8 mouse cellular contexts compared by ENCODE assay signal in genomic region chr10:77258041-77258590, GRCm38 (mm10). TPM values are rescaled to one million over a fixed set of nuclear protein-coding genes. Genes with fewer than 3 reads are reported as not detected.
DNase-seq lines count a peak whose midpoint lies in the region; ATAC-seq and TF ChIP-seq lines count a peak whose summit lies in the region.

No protein-coding gene starts in this region.

- H3K4me2 ChIP-seq in lung, embryonic 14.5 days = peak overlapping the region; percentile 87
- H3K4me2 ChIP-seq in forebrain, embryonic 11.5 days (ENCODE audit: low read depth, low read length, severe bottlenecking) = peak overlapping the region; percentile 76; the same call in 1 of the 2 replicates
- H3K4me2 ChIP-seq in limb, embryonic 11.5 days (ENCODE audit: low read depth, severe bottlenecking) = peak overlapping the region; percentile 74
- H3K4me2 ChIP-seq in neural tube, embryonic 14.5 days (ENCODE audit: low read depth, low read length) = peak overlapping the region; percentile 88

- no peak overlapping the region for H3K9ac ChIP-seq in lung, embryonic 14.5 days
- peak overlapping the region; percentile 69 for H3K9ac ChIP-seq in forebrain, embryonic 11.5 days (ENCODE audit: low read length)
- no peak overlapping the region; the same call in 1 of the 2 replicates for H3K9ac ChIP-seq in limb, embryonic 11.5 days (ENCODE audit: low read length)
- peak overlapping the region; percentile 80 for H3K9ac ChIP-seq in neural tube, embryonic 14.5 days (replicated peaks; ENCODE audit: low read depth, low read length)

- 52% methylated on average over 4 of the region's 4 CpGs for WGBS in lung, embryonic 14.5 days
- WGBS in forebrain, embryonic 11.5 days = 65% methylated on average over 4 of the region's 4 CpGs
- WGBS in limb, embryonic 11.5 days = 56% methylated on average over 4 of the region's 4 CpGs
- WGBS in neural tube, embryonic 14.5 days = 67% methylated on average over 4 of the region's 4 CpGs

- no peak for ATAC-seq in lung, embryonic 14.5 days (ENCODE audit: insufficient read depth)
- ATAC-seq in forebrain, embryonic 11.5 days (replicated peaks; ENCODE audit: low FRiP score) = no peak
- no peak for ATAC-seq in limb, embryonic 11.5 days (ENCODE audit: insufficient number of reproducible peaks, low FRiP score, low TSS enrichment, low read depth)
- no peak for ATAC-seq in neural tube, embryonic 14.5 days (ENCODE audit: low read depth)

- peak overlapping the region; percentile 91 for H3K4me3 ChIP-seq in lung, embryonic 14.5 days (ENCODE audit: low read depth, low read length)
- peak overlapping the region; percentile 88; the same call in 1 of the 2 replicates for H3K4me3 ChIP-seq in forebrain, embryonic 11.5 days (ENCODE audit: low read depth, low read length)
- peak overlapping the region; percentile 90 for H3K4me3 ChIP-seq in limb, embryonic 11.5 days (ENCODE audit: low read depth, low read length)
- H3K4me3 ChIP-seq in neural tube, embryonic 14.5 days (ENCODE audit: low read depth, low read length) = peak overlapping the region; percentile 90; the same call in 1 of the 2 replicates

- H3K4me1 ChIP-seq in lung, embryonic 14.5 days (ENCODE audit: insufficient read depth) = 0 out of 2 replicates have a peak, but pooled peaks cover 6% of the 10 kb centered on the region
- H3K4me1 ChIP-seq in forebrain, embryonic 11.5 days (replicated peaks; ENCODE audit: control insufficient read depth, insufficient read depth, low read length) = no peaks in the 10 kb centered on the region
- 0 out of 2 replicates have a peak, but pooled peaks cover 3% of the 10 kb centered on the region for H3K4me1 ChIP-seq in limb, embryonic 11.5 days (ENCODE audit: control insufficient read depth, insufficient read depth, low read length)
- H3K4me1 ChIP-seq in neural tube, embryonic 14.5 days (ENCODE audit: control insufficient read depth, insufficient read depth, low read length) = peaks cover 11% of the 10 kb centered on the region; the same call in 1 of the 2 replicates

- peak; percentile 23; the same call in 1 of the 2 replicates for TF ChIP-seq CTCF in lung, embryonic 14.5 days (IDR thresholded peaks at IDR 0.05; ENCODE audit: low read depth)

- no peaks in the 10 kb centered on the region for H3K9me3 ChIP-seq in lung, embryonic 14.5 days (ENCODE audit: low read depth, low read length)
- no peaks in the 10 kb centered on the region for H3K9me3 ChIP-seq in forebrain, embryonic 11.5 days (ENCODE audit: control insufficient read depth, low read length)
- no peaks in the 10 kb centered on the region for H3K9me3 ChIP-seq in limb, embryonic 11.5 days (ENCODE audit: control insufficient read depth, low read length)
- H3K9me3 ChIP-seq in neural tube, embryonic 14.5 days (ENCODE audit: control insufficient read depth, low read length) = no peaks in the 10 kb centered on the region

- H3K27me3 ChIP-seq in lung, embryonic 14.5 days (ENCODE audit: insufficient read depth, low read length) = no peaks in the 10 kb centered on the region
- H3K27me3 ChIP-seq in forebrain, embryonic 11.5 days (ENCODE audit: control insufficient read depth, insufficient read depth, low read length) = no peaks in the 10 kb centered on the region
- H3K27me3 ChIP-seq in limb, embryonic 11.5 days (ENCODE audit: control insufficient read depth, insufficient read depth, low read length) = no peaks in the 10 kb centered on the region
- no peaks in the 10 kb centered on the region for H3K27me3 ChIP-seq in neural tube, embryonic 14.5 days (ENCODE audit: control insufficient read depth, insufficient read depth, low read length)

- peak overlapping the region; percentile 80; the same call in 1 of the 2 replicates for H3K27ac ChIP-seq in lung, embryonic 14.5 days (ENCODE audit: low read depth)
- H3K27ac ChIP-seq in forebrain, embryonic 11.5 days (ENCODE audit: low read depth, low read length) = no peak overlapping the region
- no peak overlapping the region for H3K27ac ChIP-seq in limb, embryonic 11.5 days (replicated peaks; ENCODE audit: low read depth, low read length)
- no peak overlapping the region for H3K27ac ChIP-seq in neural tube, embryonic 14.5 days (ENCODE audit: low read depth, low read length)

- DNase-seq in lung, embryonic 14.5 days = no peak
- DNase-seq in lung, postnatal 36 days = no peak
- no peak for DNase-seq in forebrain, embryonic 11.5 days (ENCODE audit: low spot score)
- DNase-seq in limb, embryonic 11.5 days (ENCODE audit: low spot score) = no peak
- no peak for DNase-seq in layer of hippocampus, postnatal 36 days
- no peak for DNase-seq in layer of hippocampus, adult 18-20 months (ENCODE audit: low spot score in 2 of 2)
- no peak for DNase-seq in embryo, embryonic 9.5 days (ENCODE audit: extremely low spot score)

- H3K36me3 ChIP-seq in lung, embryonic 14.5 days (ENCODE audit: insufficient read depth) = peaks cover 27% of the 10 kb centered on the region
- H3K36me3 ChIP-seq in forebrain, embryonic 11.5 days (ENCODE audit: control insufficient read depth, insufficient read depth, low read length) = no peaks in the 10 kb centered on the region; the same call in 1 of the 2 replicates
- H3K36me3 ChIP-seq in limb, embryonic 11.5 days (ENCODE audit: control insufficient read depth, insufficient read depth, low read length) = peaks cover 6% of the 10 kb centered on the region; the same call in 1 of the 2 replicates
- H3K36me3 ChIP-seq in neural tube, embryonic 14.5 days (ENCODE audit: control insufficient read depth, insufficient read depth, low read length) = peaks cover 9% of the 10 kb centered on the region; the same call in 1 of the 2 replicates

RNA-seq across cellular contexts. Expression of gene Pofut2, which starts 0.9 kb away (rescaled TPM):
- 128 and 135 TPM in 2 replicates for polyA plus RNA-seq in lung, embryonic 14.5 days (2014; fragmentation: Nextera tagmentation; extraction: Ambion mirVana)
- polyA plus RNA-seq in forebrain, embryonic 11.5 days (2014; fragmentation: Nextera tagmentation; extraction: Ambion mirVana) = 67.0 and 78.0 TPM in 2 replicates
- polyA plus RNA-seq in limb, embryonic 11.5 days (2014; fragmentation: Nextera tagmentation; extraction: Ambion mirVana) = 77.6 and 83.9 TPM in 2 replicates
- polyA plus RNA-seq in neural tube, embryonic 14.5 days (2014; fragmentation: Nextera tagmentation; extraction: Ambion mirVana) = 42.3 and 52.9 TPM in 2 replicates
- total RNA-seq in layer of hippocampus, postnatal 36 days (2021) = 10 to 100 TPM; 31.7 to 32.6 TPM
- total RNA-seq in layer of hippocampus, adult 18-20 months (2021) = 10 to 100 TPM; 30.3 to 30.9 TPM

Comparison
In these comparisons a context has a peak if more than half of its experiments do, and no peak if none do; other contexts are left out.
1. H3K9ac ChIP-seq: peak in forebrain, embryonic 11.5 days (single experiment) and neural tube, embryonic 14.5 days (single experiment); none in lung, embryonic 14.5 days (single experiment) and limb, embryonic 11.5 days (single experiment).
2. Peak in every context shown above with its lines, with median percentiles within 50 percentile points of each other: H3K4me2 ChIP-seq and H3K4me3 ChIP-seq.